Mouse (Mus musculus): ENCODE measurements around the gene Slc29a1. TPM values are rescaled to one million over a fixed set of nuclear protein-coding genes. Genes with fewer than 3 reads are reported as not detected.
A peak's percentile ranks its signal among the peaks of the same experiment; 100 is the strongest.

Gene Slc29a1
- polyA plus RNA-seq, 1 experiment from 2014 or later = 90.0 TPM

DNA sequence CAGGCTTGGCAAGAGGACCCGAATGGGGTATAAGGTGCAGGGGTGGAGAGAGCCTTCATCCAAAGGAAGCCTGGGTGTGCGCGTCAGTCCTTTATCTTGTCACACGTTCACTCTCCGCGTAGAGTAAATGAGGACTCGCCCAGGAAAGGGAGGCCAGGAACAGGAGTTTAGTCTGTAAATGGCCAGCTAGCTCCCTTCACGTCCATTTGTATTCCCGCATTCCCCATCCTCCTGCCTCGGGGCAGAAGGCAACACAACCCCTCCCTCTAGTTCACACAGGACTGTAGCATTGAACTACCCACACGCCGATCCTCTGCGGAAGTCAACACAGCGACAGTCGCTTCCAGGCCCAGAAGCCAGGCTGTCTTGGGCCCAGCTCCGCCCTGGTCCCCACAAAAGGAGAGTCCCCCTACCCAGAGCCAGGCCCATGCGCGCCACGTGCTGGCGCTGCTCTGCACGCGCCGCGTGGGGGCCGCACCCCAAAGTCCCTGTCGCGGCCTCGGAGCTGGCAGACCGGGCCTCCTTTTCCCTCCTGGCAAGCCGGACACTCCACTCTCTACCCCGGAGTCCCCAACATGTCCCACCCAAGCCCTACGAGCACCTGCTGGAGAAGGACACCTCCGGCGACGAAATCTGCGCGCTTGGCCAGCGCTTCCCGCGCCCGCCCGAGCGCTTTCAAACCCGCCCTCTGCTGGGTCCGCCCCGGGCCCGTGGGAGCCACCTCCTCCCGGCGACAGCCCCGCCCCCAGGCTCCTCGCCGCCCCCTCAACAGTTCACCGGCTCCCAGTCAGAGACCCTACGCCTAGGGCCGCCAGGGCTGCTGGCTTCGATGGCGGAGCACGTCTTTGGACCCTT, 4.3 kb downstream of the Slc29a1 start:
- peaks cover 68% of the 10 kb centered on the region for H3K4me1 ChIP-seq (ENCODE audit: control insufficient read depth, insufficient read depth, low read length)
- peak overlapping the region; percentile 71 for H3K9ac ChIP-seq (ENCODE audit: low read length)
- WGBS = under 1% methylated on average over 58 of the region's 58 CpGs
- H3K4me3 ChIP-seq (replicated peaks; ENCODE audit: low read length) = peak overlapping the region; percentile 54
- no peaks in the 10 kb centered on the region for H3K36me3 ChIP-seq (ENCODE audit: control insufficient read depth, insufficient read depth, low read length)
- ATAC-seq (ENCODE audit: insufficient read depth, low FRiP score) = peak; percentile 75
- H3K4me2 ChIP-seq (ENCODE audit: low read depth, low read length) = peak overlapping the region; percentile 85
- H3K9me3 ChIP-seq (replicated peaks; ENCODE audit: control insufficient read depth, low read length) = no peaks in the 10 kb centered on the region
- H3K27me3 ChIP-seq (ENCODE audit: control insufficient read depth, insufficient read depth, low read length) = no peaks in the 10 kb centered on the region
- H3K27ac ChIP-seq (ENCODE audit: low read length) = peak overlapping the region; percentile 7

DNA sequence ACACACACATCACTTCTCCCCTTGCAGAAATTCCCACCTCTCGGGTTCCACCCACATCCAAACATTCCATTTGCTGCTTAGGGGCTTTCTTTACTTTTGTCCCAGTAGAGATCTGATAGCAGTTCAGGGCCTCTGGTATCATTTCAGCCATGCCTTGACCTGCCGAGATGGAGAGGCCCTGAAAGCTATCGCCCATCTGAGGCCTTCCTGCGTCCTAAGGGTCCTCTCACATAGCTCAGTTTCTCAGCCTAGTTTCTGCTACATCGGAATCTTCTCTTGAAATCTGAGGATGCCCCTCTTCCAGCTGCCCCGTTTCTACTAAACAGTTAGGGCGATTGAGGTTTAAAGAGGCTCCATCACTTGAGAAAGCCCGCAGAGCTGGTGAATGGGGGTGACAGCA, 5.2 kb downstream of the Slc29a1 start:
- Histone ChIP-seq H3K9ac (ENCODE audit: low read length) (peak overlapping the region; percentile 71), H3K4me2 (ENCODE audit: low read depth, low read length) (peak overlapping the region; percentile 85), H3K27ac (ENCODE audit: low read length) (no peak overlapping the region), H3K9me3 (replicated peaks; ENCODE audit: control insufficient read depth, low read length) (no peaks in the 10 kb centered on the region), H3K27me3 (ENCODE audit: control insufficient read depth, insufficient read depth, low read length) (no peaks in the 10 kb centered on the region), H3K4me3 (replicated peaks; ENCODE audit: low read length) (peak overlapping the region; percentile 54), H3K4me1 (ENCODE audit: control insufficient read depth, insufficient read depth, low read length) (peaks cover 62% of the 10 kb centered on the region), H3K36me3 (ENCODE audit: control insufficient read depth, insufficient read depth, low read length) (no peaks in the 10 kb centered on the region)
- 45% methylated on average over 8 of the region's 8 CpGs for WGBS
- ATAC-seq (ENCODE audit: insufficient read depth, low FRiP score) = no peak

DNA sequence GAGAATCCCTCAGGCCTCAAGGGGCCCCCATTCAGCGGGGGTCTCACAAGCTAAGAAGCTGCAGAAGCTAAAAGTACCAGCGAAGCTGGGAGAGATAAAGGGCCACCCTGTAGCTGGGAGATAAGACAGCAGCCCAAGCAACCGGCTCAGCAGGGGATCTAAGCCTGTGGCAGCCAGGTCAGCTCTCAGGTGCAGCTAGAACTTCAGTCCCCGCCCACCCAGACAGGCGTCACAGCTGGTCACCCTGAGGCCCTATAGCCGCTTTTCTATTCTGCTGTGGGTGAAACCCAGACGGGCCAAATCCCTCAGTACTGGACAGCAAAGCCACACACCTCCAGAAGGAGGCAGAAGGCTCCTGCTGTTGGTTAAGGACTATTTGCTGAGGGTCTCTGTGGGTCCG, 5.9 kb downstream of the Slc29a1 start:
- Histone ChIP-seq H3K4me2 (ENCODE audit: low read depth, low read length) (peak overlapping the region; percentile 85), H3K9me3 (replicated peaks; ENCODE audit: control insufficient read depth, low read length) (no peaks in the 10 kb centered on the region), H3K9ac (ENCODE audit: low read length) (peak overlapping the region; percentile 63), H3K4me3 (replicated peaks; ENCODE audit: low read length) (0 out of 2 replicates have a peak overlapping the region, but pooled peaks have one; percentile 0), H3K4me1 (ENCODE audit: control insufficient read depth, insufficient read depth, low read length) (peaks cover 56% of the 10 kb centered on the region), H3K27me3 (ENCODE audit: control insufficient read depth, insufficient read depth, low read length) (no peaks in the 10 kb centered on the region), H3K36me3 (ENCODE audit: control insufficient read depth, insufficient read depth, low read length) (no peaks in the 10 kb centered on the region), H3K27ac (ENCODE audit: low read length) (no peak overlapping the region)
- WGBS = 35% methylated on average over 8 of the region's 8 CpGs
- ATAC-seq (ENCODE audit: insufficient read depth, low FRiP score) = no peak

GRCm38 (mm10) chr17:45592606-45593431, 6.6 kb downstream of the Slc29a1 start:
- H3K9me3 ChIP-seq (replicated peaks; ENCODE audit: control insufficient read depth, low read length) = no peaks in the 10 kb centered on the region
- peak overlapping the region; percentile 73 for H3K27ac ChIP-seq (ENCODE audit: low read length)
- H3K4me2 ChIP-seq (ENCODE audit: low read depth, low read length) = peak overlapping the region; percentile 85
- peaks cover 50% of the 10 kb centered on the region for H3K4me1 ChIP-seq (ENCODE audit: control insufficient read depth, insufficient read depth, low read length)
- WGBS = 46% methylated on average over 8 of the region's 8 CpGs
- H3K36me3 ChIP-seq (ENCODE audit: control insufficient read depth, insufficient read depth, low read length) = no peaks in the 10 kb centered on the region
- peak overlapping the region; percentile 63 for H3K9ac ChIP-seq (ENCODE audit: low read length)
- no peak for ATAC-seq (ENCODE audit: insufficient read depth, low FRiP score)
- no peaks in the 10 kb centered on the region for H3K27me3 ChIP-seq (ENCODE audit: control insufficient read depth, insufficient read depth, low read length)
- peak overlapping the region; percentile 12; the same call in 1 of the 2 replicates for H3K4me3 ChIP-seq (replicated peaks; ENCODE audit: low read length)

- Histone ChIP-seq H3K4me3 (replicated peaks; ENCODE audit: low read length) (peak overlapping the region; percentile 12; the same call in 1 of the 2 replicates), H3K27ac (ENCODE audit: low read length) (peak overlapping the region; percentile 73; the same call in 1 of the 2 replicates), H3K36me3 (ENCODE audit: control insufficient read depth, insufficient read depth, low read length) (peaks cover 4% of the 10 kb centered on the region; the same call in 1 of the 2 replicates), H3K9me3 (replicated peaks; ENCODE audit: control insufficient read depth, low read length) (no peaks in the 10 kb centered on the region), H3K4me1 (ENCODE audit: control insufficient read depth, insufficient read depth, low read length) (peaks cover 47% of the 10 kb centered on the region), H3K9ac (ENCODE audit: low read length) (peak overlapping the region; percentile 63), H3K27me3 (ENCODE audit: control insufficient read depth, insufficient read depth, low read length) (no peaks in the 10 kb centered on the region), H3K4me2 (ENCODE audit: low read depth, low read length) (peak overlapping the region; percentile 37)
- WGBS = 50% methylated on average over 16 of the region's 16 CpGs
- no peak; the same call in 1 of the 2 replicates for ATAC-seq (ENCODE audit: insufficient read depth, low FRiP score)
These were observed 7.5 kb downstream of the Slc29a1 start for GRCm38 (mm10) chr17:45591701-45592605.

DNA sequence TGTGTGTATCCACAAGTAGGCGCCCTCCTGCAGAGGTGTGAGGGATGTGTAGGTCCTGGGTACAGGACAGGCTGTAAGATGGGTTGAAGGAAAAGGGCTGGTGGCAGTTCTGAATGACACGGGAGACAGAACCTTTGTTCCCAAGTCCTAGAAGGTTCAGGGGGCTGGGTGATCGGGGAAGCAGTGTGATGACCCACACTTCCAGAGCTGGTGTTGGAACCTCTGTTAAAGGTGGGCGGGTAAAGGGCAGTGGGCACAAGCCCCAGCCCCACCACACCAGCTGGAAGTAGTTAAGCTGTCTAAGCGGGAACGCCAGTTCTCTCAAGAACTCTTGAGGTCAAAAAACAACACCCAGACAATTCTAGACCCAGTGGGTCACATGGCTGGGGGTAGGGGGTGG, 9.0 kb downstream of the Slc29a1 start:
- Histone ChIP-seq H3K4me2 (ENCODE audit: low read depth, low read length) (no peak overlapping the region), H3K27ac (ENCODE audit: low read length) (no peak overlapping the region), H3K36me3 (ENCODE audit: control insufficient read depth, insufficient read depth, low read length) (peaks cover 7% of the 10 kb centered on the region; the same call in 1 of the 2 replicates), H3K4me3 (replicated peaks; ENCODE audit: low read length) (no peak overlapping the region), H3K9ac (ENCODE audit: low read length) (no peak overlapping the region), H3K27me3 (ENCODE audit: control insufficient read depth, insufficient read depth, low read length) (no peaks in the 10 kb centered on the region), H3K4me1 (ENCODE audit: control insufficient read depth, insufficient read depth, low read length) (peaks cover 44% of the 10 kb centered on the region), H3K9me3 (replicated peaks; ENCODE audit: control insufficient read depth, low read length) (no peaks in the 10 kb centered on the region)
- no peak for ATAC-seq (ENCODE audit: insufficient read depth, low FRiP score)
- WGBS = 78% methylated on average over 6 of the region's 6 CpGs

GRCm38 (mm10) chr17:45589844-45590243, 9.6 kb downstream of the Slc29a1 start:
- H3K27ac ChIP-seq (ENCODE audit: low read length) = no peak overlapping the region
- H3K4me2 ChIP-seq (ENCODE audit: low read depth, low read length) = no peak overlapping the region
- no peak overlapping the region for H3K4me3 ChIP-seq (replicated peaks; ENCODE audit: low read length)
- H3K4me1 ChIP-seq (ENCODE audit: control insufficient read depth, insufficient read depth, low read length) = peaks cover 48% of the 10 kb centered on the region
- H3K9me3 ChIP-seq (replicated peaks; ENCODE audit: control insufficient read depth, low read length) = no peaks in the 10 kb centered on the region
- H3K36me3 ChIP-seq (ENCODE audit: control insufficient read depth, insufficient read depth, low read length) = peaks cover 7% of the 10 kb centered on the region; the same call in 1 of the 2 replicates
- H3K9ac ChIP-seq (ENCODE audit: low read length) = no peak overlapping the region
- 92% methylated on average over 8 of the region's 8 CpGs for WGBS
- no peak for ATAC-seq (ENCODE audit: insufficient read depth, low FRiP score)
- no peaks in the 10 kb centered on the region for H3K27me3 ChIP-seq (ENCODE audit: control insufficient read depth, insufficient read depth, low read length)

- Histone ChIP-seq H3K4me3 (replicated peaks; ENCODE audit: low read length) (no peak overlapping the region), H3K27ac (ENCODE audit: low read length) (no peak overlapping the region), H3K27me3 (ENCODE audit: control insufficient read depth, insufficient read depth, low read length) (no peaks in the 10 kb centered on the region), H3K9ac (ENCODE audit: low read length) (no peak overlapping the region), H3K4me1 (ENCODE audit: control insufficient read depth, insufficient read depth, low read length) (peaks cover 48% of the 10 kb centered on the region), H3K4me2 (ENCODE audit: low read depth, low read length) (no peak overlapping the region), H3K36me3 (ENCODE audit: control insufficient read depth, insufficient read depth, low read length) (peaks cover 7% of the 10 kb centered on the region; the same call in 1 of the 2 replicates), H3K9me3 (replicated peaks; ENCODE audit: control insufficient read depth, low read length) (no peaks in the 10 kb centered on the region)
- 96% methylated on average over 7 of the region's 7 CpGs for WGBS
- no peak for ATAC-seq (ENCODE audit: insufficient read depth, low FRiP score)
These were observed 10.2 kb downstream of the Slc29a1 start for GRCm38 (mm10) chr17:45589236-45589635.

Measured in stomach, embryonic 16.5 days (tissue).